ENCODE assay signal across 15 mouse cellular contexts in genomic region chr3:148838095-148838834, GRCm38 (mm10).
DNase-seq lines count a peak whose midpoint lies in the region; ATAC-seq lines count a peak whose summit lies in the region.
"Had no signal": no experiment of that assay in that cellular context is flagged by ENCODE, and none has a peak within 500 bp of the region (broad histone marks: within the 10 kb centered on the region; RNA-seq: fewer than 3 reads in every experiment).

No protein-coding gene starts in this region.

- intact Hi-C loops in left cerebral cortex, postnatal 4 days (cut with DNase I) = no loop called here

- H3K4me2 ChIP-seq in heart, embryonic 12.5 days = no peak overlapping the region
- H3K4me2 ChIP-seq in hindbrain, embryonic 15.5 days = no peak overlapping the region
- H3K4me2 ChIP-seq in neural tube, embryonic 14.5 days (ENCODE audit: low read depth, low read length) = no peak overlapping the region
- H3K4me2 ChIP-seq: embryonic facial prominence, embryonic 15.5 days; kidney, embryonic 15.5 days had no signal

- no peak overlapping the region for H3K9ac ChIP-seq in heart, embryonic 12.5 days
- H3K9ac ChIP-seq in hindbrain, embryonic 15.5 days = no peak overlapping the region
- H3K9ac ChIP-seq in neural tube, embryonic 14.5 days (replicated peaks; ENCODE audit: low read depth, low read length) = no peak overlapping the region
- H3K9ac ChIP-seq: embryonic facial prominence, embryonic 15.5 days; kidney, embryonic 15.5 days; liver, embryonic 14.5 days had no signal

- peaks cover 48% of the 10 kb centered on the region for H3K36me3 ChIP-seq in heart, embryonic 12.5 days
- peaks cover 36% of the 10 kb centered on the region for H3K36me3 ChIP-seq in hindbrain, embryonic 15.5 days
- H3K36me3 ChIP-seq in neural tube, embryonic 14.5 days (ENCODE audit: control insufficient read depth, insufficient read depth, low read length) = peaks cover 23% of the 10 kb centered on the region

- H3K27ac ChIP-seq in heart, embryonic 12.5 days (ENCODE audit: poor library complexity, severe bottlenecking) = no peak overlapping the region
- H3K27ac ChIP-seq in hindbrain, embryonic 15.5 days (replicated peaks) = 0 out of 2 replicates have a peak overlapping the region, but pooled peaks have one; percentile 5
- no peak overlapping the region for H3K27ac ChIP-seq in neural tube, embryonic 14.5 days (ENCODE audit: low read depth, low read length)
- H3K27ac ChIP-seq: embryonic facial prominence, embryonic 15.5 days; kidney, embryonic 15.5 days; liver, embryonic 14.5 days had no signal

- WGBS in heart, embryonic 12.5 days = 76% methylated on average over 13 of the region's 13 CpGs
- 53% methylated on average over 13 of the region's 13 CpGs for WGBS in hindbrain, embryonic 15.5 days
- WGBS in neural tube, embryonic 14.5 days = 65% methylated on average over 13 of the region's 13 CpGs

- H3K27me3 ChIP-seq in heart, embryonic 12.5 days (replicated peaks) = no peaks in the 10 kb centered on the region
- H3K27me3 ChIP-seq in hindbrain, embryonic 15.5 days = no peaks in the 10 kb centered on the region
- no peaks in the 10 kb centered on the region for H3K27me3 ChIP-seq in neural tube, embryonic 14.5 days (ENCODE audit: control insufficient read depth, insufficient read depth, low read length)
- H3K27me3 ChIP-seq: embryonic facial prominence, embryonic 15.5 days; kidney, embryonic 15.5 days had no signal

- peak; percentile 71 for DNase-seq in heart, adult 11 months
- peak; percentile 39 for DNase-seq in left cerebral cortex, postnatal 4 days
- no peak for DNase-seq in left cerebral cortex, adult 11 months (ENCODE audit: low spot score)
- no peak for DNase-seq in thymus, postnatal 14 days
- DNase-seq: lung, postnatal 14 days; right cerebral cortex, adult 18-20 months; spleen, adult 18-20 months; thymus, postnatal 4 days had no signal

- no peaks in the 10 kb centered on the region for H3K9me3 ChIP-seq in heart, embryonic 12.5 days (replicated peaks)
- H3K9me3 ChIP-seq in hindbrain, embryonic 15.5 days = no peaks in the 10 kb centered on the region
- no peaks in the 10 kb centered on the region for H3K9me3 ChIP-seq in neural tube, embryonic 14.5 days (ENCODE audit: control insufficient read depth, low read length)
- H3K9me3 ChIP-seq: embryonic facial prominence, embryonic 15.5 days; kidney, embryonic 15.5 days had no signal

- no peak for ATAC-seq in heart, embryonic 12.5 days (ENCODE audit: insufficient number of reproducible peaks, low FRiP score)
- peak; percentile 65; the same call in 1 of the 2 replicates for ATAC-seq in hindbrain, embryonic 15.5 days (ENCODE audit: low FRiP score, low read depth)
- ATAC-seq in neural tube, embryonic 14.5 days (ENCODE audit: low read depth) = peak; percentile 71; the same call in 1 of the 2 replicates
- no peak for ATAC-seq in frontal cortex, adult (ENCODE audit: low TSS enrichment)

- no peak overlapping the region for H3K4me3 ChIP-seq in heart, embryonic 12.5 days
- H3K4me3 ChIP-seq in hindbrain, embryonic 15.5 days = no peak overlapping the region
- H3K4me3 ChIP-seq in neural tube, embryonic 14.5 days (ENCODE audit: low read depth, low read length) = no peak overlapping the region
- H3K4me3 ChIP-seq: embryonic facial prominence, embryonic 15.5 days; kidney, embryonic 15.5 days had no signal

- H3K4me1 ChIP-seq in heart, embryonic 12.5 days (replicated peaks) = peaks cover 9% of the 10 kb centered on the region
- peaks cover 18% of the 10 kb centered on the region for H3K4me1 ChIP-seq in hindbrain, embryonic 15.5 days (replicated peaks)
- peaks cover 7% of the 10 kb centered on the region for H3K4me1 ChIP-seq in neural tube, embryonic 14.5 days (ENCODE audit: control insufficient read depth, insufficient read depth, low read length)
- H3K4me1 ChIP-seq: embryonic facial prominence, embryonic 15.5 days had no signal

Comparison
In these comparisons a context has a peak if more than half of its experiments do, and no peak if none do; other contexts are left out.
1. DNase-seq: peak in heart, adult 11 months (single experiment) and left cerebral cortex, postnatal 4 days (single experiment); none in left cerebral cortex, adult 11 months (single experiment) and thymus, postnatal 14 days (single experiment).
2. ATAC-seq: peak in hindbrain, embryonic 15.5 days (single experiment) and neural tube, embryonic 14.5 days (single experiment); none in heart, embryonic 12.5 days (single experiment) and frontal cortex, adult (single experiment).